Mouse (Mus musculus) midbrain, postnatal 0 days (tissue): ENCODE measurements around the gene Tbc1d5. TPM values are rescaled to one million over a fixed set of nuclear protein-coding genes. Genes with fewer than 3 reads are reported as not detected.

Source experiments
- ATAC-seq: fragments of 200-750 bp; cut with Nextera tagmentation; 2 replicates; pipeline ENCODE4 v1.8.0; 2017; ENCODE audit warnings: moderate number of reproducible peaks, mild to moderate bottlenecking, moderate TSS enrichment, moderate library complexity; ENCODE audit not compliant: low FRiP score
- DNase-seq: peaks from one replicate; pipeline ENCODE4 v3.0.0-alpha.2; 2015; ENCODE audit warnings: low spot score
- H3K27ac ChIP-seq: fragments of 300-500 bp; sonication (generic); 2 replicates; pipeline ENCODE4 v1.5.1; 2014; ENCODE audit warnings: low read depth, mild to moderate bottlenecking, low read length, mixed read lengths
- H3K27me3 ChIP-seq: fragments of 300-500 bp; sonication (generic); 2 replicates; pipeline ENCODE4 v1.6.1; 2014; ENCODE audit warnings: low read length, control low read depth, mixed read lengths; ENCODE audit not compliant: insufficient read depth
- H3K36me3 ChIP-seq: fragments of 300-500 bp; sonication (generic); 2 replicates; pipeline ENCODE4 v1.6.1; 2014; ENCODE audit warnings: low read length, control low read depth, mixed read lengths; ENCODE audit not compliant: insufficient read depth
- H3K4me1 ChIP-seq: fragments of 300-500 bp; sonication (generic); 2 replicates; pipeline ENCODE4 v1.6.1; 2014; ENCODE audit warnings: mild to moderate bottlenecking, control low read depth, antibody characterized with exemption, low read length, mixed read lengths; ENCODE audit not compliant: insufficient read depth
- H3K4me2 ChIP-seq: fragments of 300-500 bp; sonication (generic); 2 replicates; pipeline ENCODE4 v1.6.1; 2014; ENCODE audit warnings: low read depth, mild to moderate bottlenecking, low read length, mixed read lengths; ENCODE audit not compliant: poor library complexity, severe bottlenecking
- H3K4me3 ChIP-seq: fragments of 300-500 bp; sonication (generic); 2 replicates; pipeline ENCODE4 v1.5.1; 2014; ENCODE audit warnings: low read depth, mild to moderate bottlenecking, low read length, moderate library complexity
- H3K9ac ChIP-seq: fragments of 300-500 bp; sonication (generic); replicated peaks from 2 replicates; pipeline ENCODE4 v1.6.1; 2014; ENCODE audit warnings: mild to moderate bottlenecking, low read length, moderate library complexity, mixed read lengths; ENCODE audit not compliant: poor library complexity, severe bottlenecking
- H3K9me3 ChIP-seq: fragments of 300-500 bp; sonication (generic); 2 replicates; pipeline ENCODE4 v1.6.1; 2016; ENCODE audit warnings: low read length, control low read depth
- CTCF ChIP-seq: IDR thresholded peaks from 2 replicates; pipeline ENCODE4 v1.5.1; 2016; ENCODE audit warnings: antibody characterized with exemption, mild to moderate bottlenecking
- WGBS: fragments of 180-500 bp; shearing (Covaris S2); extraction: QIAGEN DNeasy Blood & Tissue Kit; methylation state at CpG from one replicate; pipeline ENCODE4 v1.1.7; 2014; 5-methylcytosine and 5-hydroxymethylcytosine counted together
- polyA plus RNA-seq: library from polyadenylated mRNA; unstranded; fragments of >200 nt; fragmentation: Nextera tagmentation; extraction: Ambion mirVana; gene quantifications from 2 replicates; pipeline ENCODE4 v1.2.1, GENCODE M21; 2015
- total RNA-seq: library from RNA; depleted of rRNA; stranded (reverse); fragments of >200 nt; gene quantifications from 2 replicates; pipeline ENCODE4 v1.2.3, GENCODE M21; 2014

Gene Tbc1d5
- total and polyA plus RNA-seq, 2 experiments from 2014 or later = 5.7 to 20.3 TPM

- 88% methylated on average over 5 of the region's 5 CpGs for WGBS
- no peak overlapping the region for H3K4me2 ChIP-seq
- no peaks in the 10 kb centered on the region for H3K27me3 ChIP-seq
- ATAC-seq (no peak), DNase-seq (no peak)
- no peaks in the 10 kb centered on the region for H3K4me1 ChIP-seq
- H3K27ac ChIP-seq = no peak overlapping the region
- no peak overlapping the region for H3K4me3 ChIP-seq
- H3K9ac ChIP-seq = no peak overlapping the region
- H3K9me3 ChIP-seq = no peaks in the 10 kb centered on the region
- no peaks in the 10 kb centered on the region for H3K36me3 ChIP-seq
- no peak for TF ChIP-seq CTCF
Observed at GRCm38 (mm10) chr17:51159261-51159660, 19.9 kb downstream of the Tbc1d5 start.

- H3K4me2 ChIP-seq = no peak overlapping the region
- WGBS = 38% methylated on average over 3 of the region's 3 CpGs
- no peak overlapping the region for H3K27ac ChIP-seq
- no peak overlapping the region for H3K9ac ChIP-seq
- DNase-seq (no peak), ATAC-seq (no peak)
- H3K9me3 ChIP-seq = no peaks in the 10 kb centered on the region
- H3K4me3 ChIP-seq = no peak overlapping the region
- no peaks in the 10 kb centered on the region for H3K36me3 ChIP-seq
- H3K4me1 ChIP-seq = no peaks in the 10 kb centered on the region
- no peak for TF ChIP-seq CTCF
- no peaks in the 10 kb centered on the region for H3K27me3 ChIP-seq
Observed at GRCm38 (mm10) chr17:51150999-51151398, 28.2 kb downstream of the Tbc1d5 start.

- 94% methylated on average over 4 of the region's 4 CpGs for WGBS
- no peak overlapping the region for H3K4me3 ChIP-seq
- ATAC-seq = no peak
Observed at GRCm38 (mm10) chr17:51144983-51145382, 34.2 kb downstream of the Tbc1d5 start.

DNA sequence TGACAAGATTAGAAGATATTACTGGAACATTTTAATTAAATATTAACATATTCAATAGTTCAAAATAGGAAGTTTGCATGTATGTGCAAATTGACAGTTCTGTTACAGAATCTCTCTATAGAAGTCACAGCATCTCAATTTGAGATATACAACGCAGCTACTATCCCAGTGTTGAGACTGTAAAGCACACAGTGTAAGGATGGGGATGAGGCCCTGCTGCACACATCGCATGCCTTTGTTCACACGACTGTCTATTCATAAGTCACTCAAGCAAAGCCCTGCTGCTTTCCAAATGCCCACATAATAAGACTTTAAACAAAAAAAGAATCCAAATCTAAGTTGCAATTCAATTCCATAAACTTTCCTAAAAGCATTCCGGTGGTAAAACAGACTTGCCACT is 37.1 kb downstream of the Tbc1d5 start:
- Histone ChIP-seq H3K27ac (no peak overlapping the region), H3K9me3 (no peaks in the 10 kb centered on the region), H3K27me3 (no peaks in the 10 kb centered on the region), H3K36me3 (no peaks in the 10 kb centered on the region), H3K4me3 (no peak overlapping the region), H3K9ac (no peak overlapping the region), H3K4me2 (no peak overlapping the region), H3K4me1 (no peaks in the 10 kb centered on the region)
- WGBS = 31% methylated on average over 4 of the region's 4 CpGs
- ATAC-seq (no peak), DNase-seq (no peak)
- no peak for TF ChIP-seq CTCF

More at GRCm38 (mm10) chr17:51144983-51145382, 34.2 kb downstream of the Tbc1d5 start:
- Histone ChIP-seq H3K9ac (no peak overlapping the region), H3K4me1 (no peaks in the 10 kb centered on the region), H3K4me2 (no peak overlapping the region), H3K36me3 (no peaks in the 10 kb centered on the region), H3K27me3 (no peaks in the 10 kb centered on the region), H3K27ac (no peak overlapping the region), H3K9me3 (no peaks in the 10 kb centered on the region)
- DNase-seq = no peak
- no peak for TF ChIP-seq CTCF

DNA sequence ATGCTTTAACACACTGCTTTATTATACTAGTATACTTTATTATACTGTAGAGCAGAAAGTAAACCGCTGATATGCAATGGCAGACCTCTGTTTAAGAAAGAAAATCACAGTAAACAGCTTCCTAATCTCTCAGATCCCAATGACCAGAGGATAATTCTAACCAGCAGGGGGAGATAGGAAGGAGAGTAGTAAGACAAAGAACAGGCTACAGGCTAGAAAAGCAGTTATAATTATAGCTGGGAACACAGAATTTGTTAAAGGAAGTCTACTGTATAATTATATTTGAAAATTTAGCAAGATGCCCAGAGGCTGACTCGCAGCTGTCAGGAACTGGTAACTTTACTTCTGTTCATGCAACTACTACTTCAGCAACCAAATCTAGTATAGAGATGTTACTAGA is 68.0 kb downstream of the Tbc1d5 start:
- Histone ChIP-seq H3K27me3 (no peaks in the 10 kb centered on the region), H3K27ac (no peak overlapping the region), H3K4me2 (no peak overlapping the region), H3K36me3 (no peaks in the 10 kb centered on the region), H3K9ac (no peak overlapping the region), H3K4me3 (no peak overlapping the region), H3K4me1 (no peaks in the 10 kb centered on the region), H3K9me3 (no peaks in the 10 kb centered on the region)
- ATAC-seq = peak; percentile 54; the same call in 1 of the 2 replicates
- peak; percentile 59 for DNase-seq
- peak; percentile 73 for TF ChIP-seq CTCF
- WGBS = 64% methylated on average over 2 of the region's 2 CpGs

- TF ChIP-seq CTCF = no peak
- no peak overlapping the region for H3K27ac ChIP-seq
- no peak overlapping the region for H3K9ac ChIP-seq
- no peak overlapping the region for H3K4me2 ChIP-seq
- DNase-seq = no peak
- ATAC-seq = no peak
- H3K27me3 ChIP-seq = no peaks in the 10 kb centered on the region
- no peaks in the 10 kb centered on the region for H3K9me3 ChIP-seq
- H3K4me3 ChIP-seq = no peak overlapping the region
- WGBS = 90% methylated on average over 1 of the region's 1 CpGs
- H3K36me3 ChIP-seq = no peaks in the 10 kb centered on the region
- no peaks in the 10 kb centered on the region for H3K4me1 ChIP-seq
Observed at GRCm38 (mm10) chr17:51104294-51104693, 74.9 kb downstream of the Tbc1d5 start.
